Mouse (Mus musculus): ENCODE data around the gene P2ry14.

DNA sequence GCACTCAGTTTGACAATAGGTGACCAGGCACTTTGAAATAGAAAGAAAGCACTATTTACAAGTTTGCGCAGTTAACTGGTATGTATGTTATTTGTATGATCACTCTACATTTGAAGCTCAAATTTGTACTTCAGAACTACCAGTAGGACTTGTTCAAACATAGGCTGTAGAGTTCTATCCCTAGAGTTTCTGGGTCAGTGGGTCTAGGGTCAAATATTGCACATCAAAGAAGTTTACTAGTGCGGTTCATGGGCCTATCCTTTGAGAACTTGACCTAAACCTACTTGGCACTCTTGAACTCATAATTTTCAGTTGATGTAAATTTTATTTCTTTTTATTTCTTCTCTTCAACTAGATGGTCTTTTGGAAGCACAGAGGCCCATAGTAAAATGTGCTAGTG is 2.8 kb downstream of the P2ry14 start:
- TF ChIP-seq EP300 (IDR thresholded peaks at IDR 0.05; ENCODE audit: low read depth), result no peak
- no peak for TF ChIP-seq CTCF (IDR thresholded peaks at IDR 0.05; ENCODE audit: low read depth)

Measured in liver, embryonic 14.5 days (tissue).